Comparison of ENCODE assay signal across 16 mouse cellular contexts in genomic region chr13:98070458-98070857, GRCm38 (mm10).
"Had no signal": no experiment of that assay in that cellular context is flagged by ENCODE, and none has a peak within 500 bp of the region (broad histone marks: within the 10 kb centered on the region; RNA-seq: fewer than 3 reads in every experiment).

No protein-coding gene starts in this region.

- DNase-seq: gastrocnemius, postnatal 14 days; gastrocnemius, postnatal 36 days; heart, adult 2 months; heart, postnatal 14 days; heart, postnatal 4 days; kidney, adult 18-20 months; kidney, adult 8-10 months; kidney, postnatal 10 days; kidney, postnatal 25 days; kidney, postnatal 4 days; liver; liver, embryonic 13.5 days had no signal

- ATAC-seq: hindbrain, embryonic 16.5 days; inflammation-experienced regulatory T-cells, adult 6 months; intestine, embryonic 15.5 days; intestine, postnatal 0 days had no signal
